Mouse (Mus musculus) heart, embryonic 13.5 days (tissue): ENCODE measurements around the gene Aldh1a1. TPM values are rescaled to one million over a fixed set of nuclear protein-coding genes. Genes with fewer than 3 reads are reported as not detected.

ENCODE experiments used
- ATAC-seq: fragments of 200-750 bp; cut with Nextera tagmentation; 2 replicates; pipeline ENCODE4 v1.8.0; 2017; ENCODE audit warnings: moderate TSS enrichment; ENCODE audit not compliant: insufficient number of reproducible peaks, low FRiP score, low TSS enrichment; ENCODE audit errors: extremely low read depth
- H3K27ac ChIP-seq: fragments of 300-500 bp; sonication (generic); replicated peaks from 2 replicates; pipeline ENCODE4 v1.5.1; 2015; ENCODE audit warnings: moderate library complexity, mild to moderate bottlenecking, inconsistent platforms
- H3K27me3 ChIP-seq: fragments of 300-500 bp; sonication (generic); replicated peaks from 2 replicates; pipeline ENCODE4 v1.6.1; 2015; ENCODE audit warnings: mild to moderate bottlenecking, inconsistent platforms
- H3K36me3 ChIP-seq: fragments of 300-500 bp; sonication (generic); 2 replicates; pipeline ENCODE4 v1.6.1; 2015; ENCODE audit warnings: mild to moderate bottlenecking, inconsistent platforms
- H3K4me1 ChIP-seq: fragments of 300-500 bp; sonication (generic); 2 replicates; pipeline ENCODE4 v1.6.1; 2015; ENCODE audit warnings: inconsistent platforms
- H3K4me2 ChIP-seq: fragments of 300-500 bp; sonication (generic); 2 replicates; pipeline ENCODE4 v1.6.1; 2015; ENCODE audit warnings: inconsistent platforms, mild to moderate bottlenecking, moderate library complexity
- H3K4me3 ChIP-seq: fragments of 300-500 bp; sonication (generic); 2 replicates; pipeline ENCODE4 v1.5.1; 2015; ENCODE audit warnings: moderate library complexity, mild to moderate bottlenecking, inconsistent platforms
- H3K9ac ChIP-seq: fragments of 300-500 bp; sonication (generic); 2 replicates; pipeline ENCODE4 v1.6.1; 2015; ENCODE audit warnings: inconsistent platforms, mild to moderate bottlenecking, moderate library complexity
- H3K9me3 ChIP-seq: fragments of 300-500 bp; sonication (generic); 2 replicates; pipeline ENCODE4 v1.6.1; 2016; ENCODE audit warnings: inconsistent platforms
- WGBS: fragments of 180-500 bp; shearing (Covaris S2); methylation state at CpG from one replicate; pipeline ENCODE4 v1.1.7; 2015; ENCODE audit warnings: mixed read lengths; 5-methylcytosine and 5-hydroxymethylcytosine counted together
- polyA plus RNA-seq: library from polyadenylated mRNA; unstranded; fragments of >200 nt; fragmentation: Nextera tagmentation; extraction: Ambion mirVana; gene quantifications from 2 replicates; pipeline ENCODE4 v1.2.1, GENCODE M21; 2015

Aldh1a1 gene
- polyA plus RNA-seq, 1 experiment from 2014 or later = 2.7 TPM

- ATAC-seq = no peak
- WGBS = 75% methylated on average over 4 of the region's 4 CpGs
These were observed 64.7 kb downstream of the Aldh1a1 start for GRCm38 (mm10) chr19:20557211-20557610.

GRCm38 (mm10) chr19:20558069-20558468 lies 65.6 kb downstream of the Aldh1a1 start:
- no peaks in the 10 kb centered on the region for H3K9me3 ChIP-seq
- H3K9ac ChIP-seq = no peak overlapping the region
- no peaks in the 10 kb centered on the region for H3K4me1 ChIP-seq
- no peak overlapping the region for H3K4me2 ChIP-seq
- no peaks in the 10 kb centered on the region for H3K27me3 ChIP-seq
- no peak for ATAC-seq
- no peak overlapping the region for H3K27ac ChIP-seq
- H3K4me3 ChIP-seq = no peak overlapping the region
- no peaks in the 10 kb centered on the region for H3K36me3 ChIP-seq
- WGBS = 81% methylated on average over 3 of the region's 3 CpGs

More at GRCm38 (mm10) chr19:20557211-20557610, 64.7 kb downstream of the Aldh1a1 start:
- Histone ChIP-seq H3K4me2 (no peak overlapping the region), H3K4me1 (no peaks in the 10 kb centered on the region), H3K9ac (no peak overlapping the region), H3K27ac (no peak overlapping the region), H3K36me3 (no peaks in the 10 kb centered on the region), H3K27me3 (no peaks in the 10 kb centered on the region), H3K4me3 (no peak overlapping the region), H3K9me3 (no peaks in the 10 kb centered on the region)

GRCm38 (mm10) chr19:20558544-20558943 lies 66.0 kb downstream of the Aldh1a1 start:
- H3K4me3 ChIP-seq = no peak overlapping the region
- no peak overlapping the region for H3K4me2 ChIP-seq
- no peak overlapping the region for H3K9ac ChIP-seq
- no peak for ATAC-seq
- H3K4me1 ChIP-seq = no peaks in the 10 kb centered on the region
- H3K36me3 ChIP-seq = no peaks in the 10 kb centered on the region
- no peaks in the 10 kb centered on the region for H3K27me3 ChIP-seq
- no peak overlapping the region for H3K27ac ChIP-seq
- H3K9me3 ChIP-seq = no peaks in the 10 kb centered on the region

- H3K4me1 ChIP-seq = no peaks in the 10 kb centered on the region
- H3K27me3 ChIP-seq = no peaks in the 10 kb centered on the region
- H3K4me3 ChIP-seq = no peak overlapping the region
- no peak overlapping the region for H3K27ac ChIP-seq
- 69% methylated on average over 3 of the region's 3 CpGs for WGBS
- no peak overlapping the region for H3K4me2 ChIP-seq
- no peaks in the 10 kb centered on the region for H3K36me3 ChIP-seq
- no peaks in the 10 kb centered on the region for H3K9me3 ChIP-seq
- no peak for ATAC-seq
- H3K9ac ChIP-seq = no peak overlapping the region
These were observed 66.4 kb downstream of the Aldh1a1 start for GRCm38 (mm10) chr19:20558952-20559351.

GRCm38 (mm10) chr19:20559952-20560351 lies 67.4 kb downstream of the Aldh1a1 start:
- Histone ChIP-seq H3K9me3 (no peaks in the 10 kb centered on the region), H3K27ac (no peak overlapping the region), H3K27me3 (no peaks in the 10 kb centered on the region), H3K9ac (no peak overlapping the region), H3K4me2 (no peak overlapping the region), H3K4me1 (no peaks in the 10 kb centered on the region), H3K4me3 (no peak overlapping the region), H3K36me3 (no peaks in the 10 kb centered on the region)
- WGBS = 57% methylated on average over 2 of the region's 2 CpGs
- ATAC-seq = no peak

GRCm38 (mm10) chr19:20562396-20562795 lies 69.9 kb downstream of the Aldh1a1 start:
- no peaks in the 10 kb centered on the region for H3K27me3 ChIP-seq
- ATAC-seq = no peak
- no peak overlapping the region for H3K4me2 ChIP-seq
- no peaks in the 10 kb centered on the region for H3K36me3 ChIP-seq
- H3K27ac ChIP-seq = no peak overlapping the region
- H3K9ac ChIP-seq = no peak overlapping the region
- no peak overlapping the region for H3K4me3 ChIP-seq
- no peaks in the 10 kb centered on the region for H3K9me3 ChIP-seq
- H3K4me1 ChIP-seq = no peaks in the 10 kb centered on the region

- H3K4me1 ChIP-seq = no peaks in the 10 kb centered on the region
- H3K27ac ChIP-seq = no peak overlapping the region
- ATAC-seq = no peak
- no peaks in the 10 kb centered on the region for H3K27me3 ChIP-seq
- no peak overlapping the region for H3K9ac ChIP-seq
- H3K9me3 ChIP-seq = no peaks in the 10 kb centered on the region
- WGBS = 79% methylated on average over 4 of the region's 4 CpGs
- no peaks in the 10 kb centered on the region for H3K36me3 ChIP-seq
- no peak overlapping the region for H3K4me3 ChIP-seq
- no peak overlapping the region for H3K4me2 ChIP-seq
These were observed 73.8 kb downstream of the Aldh1a1 start for GRCm38 (mm10) chr19:20566294-20566693.

- Histone ChIP-seq H3K27me3 (no peaks in the 10 kb centered on the region), H3K4me1 (no peaks in the 10 kb centered on the region), H3K9me3 (no peaks in the 10 kb centered on the region), H3K4me2 (no peak overlapping the region), H3K9ac (no peak overlapping the region), H3K27ac (no peak overlapping the region), H3K36me3 (no peaks in the 10 kb centered on the region), H3K4me3 (no peak overlapping the region)
- ATAC-seq = no peak
- 83% methylated on average over 2 of the region's 2 CpGs for WGBS
These were observed 74.5 kb downstream of the Aldh1a1 start for GRCm38 (mm10) chr19:20567039-20567438.

- ATAC-seq = no peak
- H3K27me3 ChIP-seq = no peaks in the 10 kb centered on the region
- H3K9ac ChIP-seq = no peak overlapping the region
- no peaks in the 10 kb centered on the region for H3K9me3 ChIP-seq
- no peaks in the 10 kb centered on the region for H3K36me3 ChIP-seq
- H3K27ac ChIP-seq = no peak overlapping the region
- no peak overlapping the region for H3K4me2 ChIP-seq
- 51% methylated on average over 3 of the region's 3 CpGs for WGBS
- no peak overlapping the region for H3K4me3 ChIP-seq
- no peaks in the 10 kb centered on the region for H3K4me1 ChIP-seq
These were observed 84.5 kb downstream of the Aldh1a1 start for GRCm38 (mm10) chr19:20576984-20577383.

- Histone ChIP-seq H3K9ac (no peak overlapping the region), H3K27me3 (no peaks in the 10 kb centered on the region), H3K4me3 (no peak overlapping the region), H3K27ac (no peak overlapping the region), H3K9me3 (no peaks in the 10 kb centered on the region), H3K36me3 (no peaks in the 10 kb centered on the region), H3K4me1 (no peaks in the 10 kb centered on the region), H3K4me2 (no peak overlapping the region)
- 75% methylated on average over 5 of the region's 5 CpGs for WGBS
- no peak for ATAC-seq
These were observed 84.9 kb downstream of the Aldh1a1 start for GRCm38 (mm10) chr19:20577429-20577828.

GRCm38 (mm10) chr19:20599951-20600350 lies 107.4 kb downstream of the Aldh1a1 start:
- Histone ChIP-seq H3K4me1 (peaks cover 15% of the 10 kb centered on the region), H3K9me3 (no peaks in the 10 kb centered on the region), H3K4me3 (no peak overlapping the region), H3K36me3 (no peaks in the 10 kb centered on the region), H3K9ac (no peak overlapping the region), H3K4me2 (no peak overlapping the region), H3K27me3 (no peaks in the 10 kb centered on the region), H3K27ac (no peak overlapping the region)
- ATAC-seq = no peak

GRCm38 (mm10) chr19:20601739-20602138 lies 109.2 kb downstream of the Aldh1a1 start:
- no peak overlapping the region for H3K27ac ChIP-seq
- H3K9me3 ChIP-seq = no peaks in the 10 kb centered on the region
- no peak overlapping the region for H3K4me3 ChIP-seq
- no peaks in the 10 kb centered on the region for H3K36me3 ChIP-seq
- peaks cover 15% of the 10 kb centered on the region for H3K4me1 ChIP-seq
- 45% methylated on average over 3 of the region's 3 CpGs for WGBS
- H3K9ac ChIP-seq = no peak overlapping the region
- H3K4me2 ChIP-seq = peak overlapping the region; percentile 53
- no peak for ATAC-seq
- H3K27me3 ChIP-seq = no peaks in the 10 kb centered on the region

- Histone ChIP-seq H3K4me3 (no peak overlapping the region), H3K27me3 (no peaks in the 10 kb centered on the region), H3K9me3 (no peaks in the 10 kb centered on the region), H3K4me2 (no peak overlapping the region), H3K36me3 (no peaks in the 10 kb centered on the region), H3K9ac (no peak overlapping the region), H3K27ac (no peak overlapping the region), H3K4me1 (peaks cover 15% of the 10 kb centered on the region)
- ATAC-seq = no peak
- WGBS = 57% methylated on average over 1 of the region's 1 CpGs
These were observed 110.7 kb downstream of the Aldh1a1 start for GRCm38 (mm10) chr19:20603212-20603611.
